ENCODE assay signal across 28 mouse cellular contexts in the genomic region with DNA sequence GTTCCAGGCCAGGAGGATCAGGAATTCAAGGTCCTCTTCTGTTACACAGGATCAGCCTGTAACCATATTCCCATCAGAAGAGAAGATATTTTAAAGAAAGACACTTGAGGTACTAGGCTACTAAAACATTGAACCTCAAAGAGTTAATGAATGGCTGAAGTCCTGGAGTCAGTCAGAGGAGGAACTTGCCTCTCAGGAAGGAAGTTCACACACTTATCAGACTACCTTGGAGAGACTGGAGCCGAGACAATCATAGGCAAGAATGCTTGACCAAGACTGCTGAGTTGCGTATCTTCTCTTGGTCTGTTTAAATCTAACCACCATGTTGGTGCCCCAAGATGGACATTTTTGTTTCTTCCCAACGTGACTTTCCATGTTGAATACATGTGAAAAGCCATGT. TPM values are rescaled to one million over a fixed set of nuclear protein-coding genes. Genes with fewer than 3 reads are reported as not detected.
DNase-seq lines count a peak whose midpoint lies in the region; ATAC-seq and TF ChIP-seq lines count a peak whose summit lies in the region.
"Had no signal": no experiment of that assay in that cellular context is flagged by ENCODE, and none has a peak within 500 bp of the region (broad histone marks: within the 10 kb centered on the region; RNA-seq: fewer than 3 reads in every experiment).

No protein-coding gene starts in this region.

- no peak overlapping the region for H3K4me2 ChIP-seq in embryonic facial prominence, embryonic 13.5 days
- no peak overlapping the region for H3K4me2 ChIP-seq in heart, embryonic 15.5 days
- no peak overlapping the region for H3K4me2 ChIP-seq in liver, embryonic 11.5 days
- H3K4me2 ChIP-seq: embryonic facial prominence, embryonic 12.5 days; embryonic facial prominence, embryonic 15.5 days; forebrain, embryonic 12.5 days had no signal

- TF ChIP-seq EP300 in MEL (IDR thresholded peaks at IDR 0.05; ENCODE audit: low read depth in 1 of 2, low read length in 2 of 2): peak; percentile 47 to 64; a peak in 3 of 4 replicates

- H3K27me3 ChIP-seq in embryonic facial prominence, embryonic 13.5 days: no peaks in the 10 kb centered on the region
- H3K27me3 ChIP-seq in embryonic facial prominence, embryonic 10.5 days (replicated peaks; ENCODE audit: low read depth, poor library complexity, severe bottlenecking): no peaks in the 10 kb centered on the region
- H3K27me3 ChIP-seq in heart, embryonic 15.5 days: no peaks in the 10 kb centered on the region
- H3K27me3 ChIP-seq in liver, adult 2 months (ENCODE audit: control insufficient read depth, insufficient read depth, low read length): no peaks in the 10 kb centered on the region
- no peaks in the 10 kb centered on the region for H3K27me3 ChIP-seq in liver, embryonic 11.5 days (replicated peaks; ENCODE audit: control insufficient read depth, insufficient read depth, low read length)
- H3K27me3 ChIP-seq in MEL (ENCODE audit: control insufficient read depth in 1 of 2, insufficient read depth in 2 of 2, low read length in 2 of 2): no peaks in the 10 kb centered on the region
- H3K27me3 ChIP-seq: CH12.LX; embryonic facial prominence, embryonic 12.5 days; embryonic facial prominence, embryonic 15.5 days; forebrain, embryonic 12.5 days had no signal

- ATAC-seq in embryonic facial prominence, embryonic 13.5 days (ENCODE audit: insufficient number of reproducible peaks, insufficient read depth, low FRiP score, low TSS enrichment, low read depth): no peak
- ATAC-seq in heart, embryonic 15.5 days (replicated peaks; ENCODE audit: insufficient number of reproducible peaks, insufficient read depth, low FRiP score, low read depth): no peak
- ATAC-seq in liver, embryonic 11.5 days (replicated peaks; ENCODE audit: low FRiP score): no peak
- ATAC-seq: CD4-positive, CD25-positive, alpha-beta regulatory T cell, adult 4 months; forebrain, embryonic 14.5 days; forebrain, embryonic 16.5 days had no signal

- no peak for TF ChIP-seq CTCF in liver, adult 2 months (IDR thresholded peaks at IDR 0.05; ENCODE audit: low read depth, low read length)
- no peak for TF ChIP-seq CTCF in MEL (IDR thresholded peaks at IDR 0.05 in 2 of 3, conservative IDR thresholded peaks at IDR 0.05 in 1 of 3; ENCODE audit: control insufficient read depth in 1 of 3, insufficient read depth in 1 of 3, low read depth in 2 of 3, low read length in 3 of 3, poor library complexity in 1 of 3, severe bottlenecking in 1 of 3)

- H3K9me3 ChIP-seq in embryonic facial prominence, embryonic 13.5 days: no peaks in the 10 kb centered on the region
- no peaks in the 10 kb centered on the region for H3K9me3 ChIP-seq in embryonic facial prominence, embryonic 10.5 days
- H3K9me3 ChIP-seq in heart, embryonic 15.5 days (replicated peaks): no peaks in the 10 kb centered on the region
- no peaks in the 10 kb centered on the region for H3K9me3 ChIP-seq in liver, embryonic 11.5 days (ENCODE audit: control insufficient read depth, low read length)
- no peaks in the 10 kb centered on the region for H3K9me3 ChIP-seq in MEL (replicated peaks; ENCODE audit: insufficient read depth, low read length)
- H3K9me3 ChIP-seq: embryonic facial prominence, embryonic 12.5 days; embryonic facial prominence, embryonic 15.5 days; forebrain, embryonic 10.5 days; forebrain, embryonic 12.5 days; G1E had no signal

- H3K4me3 ChIP-seq in embryonic facial prominence, embryonic 13.5 days: no peak overlapping the region
- H3K4me3 ChIP-seq in embryonic facial prominence, embryonic 10.5 days: no peak overlapping the region
- no peak overlapping the region for H3K4me3 ChIP-seq in heart, embryonic 15.5 days
- H3K4me3 ChIP-seq in liver, adult 2 months (ENCODE audit: insufficient read depth, low read depth, low read length): no peak overlapping the region
- H3K4me3 ChIP-seq in liver, embryonic 11.5 days (ENCODE audit: low read depth, low read length): no peak overlapping the region
- no peak overlapping the region for H3K4me3 ChIP-seq in MEL (ENCODE audit: control insufficient read depth in 1 of 2, insufficient read depth in 1 of 2, low read depth in 2 of 2, low read length in 2 of 2)
- H3K4me3 ChIP-seq: embryonic facial prominence, embryonic 12.5 days; embryonic facial prominence, embryonic 15.5 days; erythroblast, embryonic 14.5 days; forebrain, embryonic 10.5 days; forebrain, embryonic 12.5 days had no signal

- no peak for TF ChIP-seq POLR2A in liver, adult 2 months (IDR thresholded peaks at IDR 0.05; ENCODE audit: extremely low read depth, insufficient read depth, low read length)
- no peak for TF ChIP-seq POLR2A in MEL (IDR thresholded peaks at IDR 0.05; ENCODE audit: control insufficient read depth in 1 of 2, insufficient read depth in 1 of 2, low read depth in 1 of 2, low read length in 2 of 2, poor library complexity in 1 of 2)

- H3K4me1 ChIP-seq in embryonic facial prominence, embryonic 13.5 days: peaks cover 11% of the 10 kb centered on the region
- H3K4me1 ChIP-seq in embryonic facial prominence, embryonic 10.5 days: peaks cover 13% of the 10 kb centered on the region; the same call in 1 of the 2 replicates
- peaks cover 12% of the 10 kb centered on the region for H3K4me1 ChIP-seq in heart, embryonic 15.5 days (replicated peaks)
- H3K4me1 ChIP-seq in liver, adult 2 months (ENCODE audit: control insufficient read depth, insufficient read depth, low read length): peaks cover 30% of the 10 kb centered on the region
- peaks cover 21% of the 10 kb centered on the region for H3K4me1 ChIP-seq in liver, embryonic 11.5 days (replicated peaks; ENCODE audit: control insufficient read depth, insufficient read depth, low read length)
- H3K4me1 ChIP-seq in MEL (ENCODE audit: control insufficient read depth in 1 of 2, insufficient read depth in 2 of 2, low read length in 2 of 2): peaks cover 16 to 24% of the 10 kb centered on the region in 2 experiments
- H3K4me1 ChIP-seq: embryonic facial prominence, embryonic 12.5 days; forebrain, embryonic 12.5 days had no signal

- TF ChIP-seq RAD21 in MEL (IDR thresholded peaks at IDR 0.05; ENCODE audit: low read depth, low read length): no peak

- WGBS in embryonic facial prominence, embryonic 13.5 days: 80% methylated on average over 3 of the region's 3 CpGs
- WGBS in embryonic facial prominence, embryonic 10.5 days: 87% methylated on average over 3 of the region's 3 CpGs
- 58% methylated on average over 3 of the region's 3 CpGs for WGBS in heart, embryonic 15.5 days
- WGBS in liver, adult 2 months: 82% methylated on average over 3 of the region's 3 CpGs
- WGBS in liver, embryonic 11.5 days: 45% methylated on average over 3 of the region's 3 CpGs

- intact Hi-C loops in heart, postnatal 36 days (cut with DNase I): no loop called here

- no peak overlapping the region for H3K9ac ChIP-seq in embryonic facial prominence, embryonic 13.5 days
- no peak overlapping the region for H3K9ac ChIP-seq in heart, embryonic 15.5 days
- H3K9ac ChIP-seq in liver, adult 2 months (ENCODE audit: low read depth, low read length): no peak overlapping the region
- no peak overlapping the region for H3K9ac ChIP-seq in liver, embryonic 11.5 days (ENCODE audit: low read depth, low read length)
- no peak overlapping the region for H3K9ac ChIP-seq in MEL (ENCODE audit: control insufficient read depth, low read depth, low read length, poor library complexity, severe bottlenecking)
- H3K9ac ChIP-seq: embryonic facial prominence, embryonic 12.5 days; embryonic facial prominence, embryonic 15.5 days; forebrain, embryonic 12.5 days had no signal

- H3K79me2 ChIP-seq in liver, adult 2 months (ENCODE audit: control insufficient read depth, insufficient read depth, low read length): no peaks in the 10 kb centered on the region
- H3K79me2 ChIP-seq in MEL (ENCODE audit: control insufficient read depth, insufficient read depth, low read length, poor library complexity): no peaks in the 10 kb centered on the region

- H3K36me3 ChIP-seq in embryonic facial prominence, embryonic 13.5 days: no peaks in the 10 kb centered on the region
- H3K36me3 ChIP-seq in embryonic facial prominence, embryonic 10.5 days (replicated peaks): no peaks in the 10 kb centered on the region
- H3K36me3 ChIP-seq in heart, embryonic 15.5 days: no peaks in the 10 kb centered on the region
- H3K36me3 ChIP-seq in liver, adult 2 months (ENCODE audit: control insufficient read depth, insufficient read depth, low read length): no peaks in the 10 kb centered on the region
- H3K36me3 ChIP-seq in liver, embryonic 11.5 days (ENCODE audit: control insufficient read depth, insufficient read depth, low read length): no peaks in the 10 kb centered on the region
- peaks cover 0 to 34% of the 10 kb centered on the region in 2 experiments; a peak in 2 of 4 replicates for H3K36me3 ChIP-seq in MEL (ENCODE audit: control insufficient read depth in 1 of 2, insufficient read depth in 2 of 2, low read length in 2 of 2)
- H3K36me3 ChIP-seq: embryonic facial prominence, embryonic 12.5 days; embryonic facial prominence, embryonic 15.5 days; forebrain, embryonic 10.5 days; forebrain, embryonic 12.5 days; G1E had no signal

- H3K27ac ChIP-seq in embryonic facial prominence, embryonic 13.5 days: 0 out of 2 replicates have a peak overlapping the region, but pooled peaks have one; percentile 52
- no peak overlapping the region for H3K27ac ChIP-seq in embryonic facial prominence, embryonic 10.5 days (replicated peaks)
- H3K27ac ChIP-seq in heart, embryonic 15.5 days: 0 out of 2 replicates have a peak overlapping the region, but pooled peaks have one; percentile 50
- peak overlapping the region; percentile 89 for H3K27ac ChIP-seq in liver, adult 2 months (replicated peaks; ENCODE audit: insufficient read depth, low read depth, low read length)
- no peak overlapping the region for H3K27ac ChIP-seq in liver, embryonic 11.5 days (ENCODE audit: low read depth, low read length)
- peak overlapping the region; percentile 11; the same call in 1 of the 2 replicates for H3K27ac ChIP-seq in MEL (ENCODE audit: control insufficient read depth, low read depth, low read length)
- H3K27ac ChIP-seq: embryonic facial prominence, embryonic 12.5 days; forebrain, embryonic 10.5 days; forebrain, embryonic 12.5 days had no signal

- no peak for DNase-seq in embryonic facial prominence, embryonic 10.5 days (ENCODE audit: low spot score)
- DNase-seq in heart, postnatal 36 days: no peak
- no peak for DNase-seq in liver, adult 2 months (ENCODE audit: extremely low read depth, low read depth, low spot score)
- no peak for DNase-seq in liver, embryonic 11.5 days (ENCODE audit: low spot score)
- DNase-seq in MEL (ENCODE audit: low read depth, low spot score): peak; percentile 51
- DNase-seq: adrenal gland, adult 2 months; adrenal gland, postnatal 10 days; adrenal gland, postnatal 25 days; B cell, adult 2 months; cerebellum, adult 11 months; cerebellum, adult 18-20 months; cerebellum, adult 8-10 months; cerebellum, adult 9-11 months; cerebellum, postnatal 14 days; cerebellum, postnatal 36 days; embryo, embryonic 11 days had no signal

RNA-seq across cellular contexts. Expression of gene Ctsl, which starts 29.2 kb away (rescaled TPM):
- 174 and 193 TPM in 2 replicates for polyA plus RNA-seq in embryonic facial prominence, embryonic 13.5 days (2015; fragmentation: Nextera tagmentation; extraction: Ambion mirVana)
- polyA plus RNA-seq in embryonic facial prominence, embryonic 10.5 days (2016; fragmentation: Nextera tagmentation; extraction: Ambion mirVana): 121 and 132 TPM in 2 replicates
- 246 and 363 TPM in 2 replicates for polyA plus RNA-seq in heart, embryonic 15.5 days (2015; fragmentation: Nextera tagmentation; extraction: Ambion mirVana)
- 100 to 1,000 TPM; 280 to 282 TPM for total RNA-seq in heart, postnatal 36 days (2021)
- 624 and 654 TPM in 2 replicates for total RNA-seq in liver, adult 2 months (2014; rRNA removed)
- polyA plus RNA-seq in liver, adult 2 months (2012; rRNA removed): 252 and 300 TPM in 2 replicates
- polyA plus RNA-seq in liver, embryonic 11.5 days (2014; fragmentation: Nextera tagmentation; extraction: Ambion mirVana): 160 and 164 TPM in 2 replicates
- 20.1 and 22.5 TPM in 2 replicates for total RNA-seq in MEL (2012; rRNA removed)
- polyA plus RNA-seq in MEL (2012; ENCODE audit: insufficient read depth in 1 of 2, insufficient read length in 2 of 2, low read depth in 1 of 2, low replicate concordance in 2 of 2, missing spikeins in 1 of 2): 10 to 100 TPM in 1 of 2 experiments, not detected in 1; 39.2 TPM

RNA-seq across cellular contexts. Expression of gene Cdk20, which starts 32.2 kb away (rescaled TPM):
- 15.8 and 16.6 TPM in 2 replicates for polyA plus RNA-seq in embryonic facial prominence, embryonic 13.5 days (2015; fragmentation: Nextera tagmentation; extraction: Ambion mirVana)
- 10.2 and 11.7 TPM in 2 replicates for polyA plus RNA-seq in embryonic facial prominence, embryonic 10.5 days (2016; fragmentation: Nextera tagmentation; extraction: Ambion mirVana)
- 6.0 and 10.5 TPM in 2 replicates for polyA plus RNA-seq in heart, embryonic 15.5 days (2015; fragmentation: Nextera tagmentation; extraction: Ambion mirVana)
- 1 to 10 TPM; 2.2 to 2.7 TPM for total RNA-seq in heart, postnatal 36 days (2021)
- total RNA-seq in liver, adult 2 months (2014; rRNA removed): 4.0 and 5.6 TPM in 2 replicates
- polyA plus RNA-seq in liver, adult 2 months (2012; rRNA removed): 11.8 and 15.7 TPM in 2 replicates
- polyA plus RNA-seq in liver, embryonic 11.5 days (2014; fragmentation: Nextera tagmentation; extraction: Ambion mirVana): 6.4 and 7.9 TPM in 2 replicates
- total RNA-seq in MEL (2012; rRNA removed): 3.4 and 3.6 TPM in 2 replicates
- 1 to 10 TPM in 1 of 2 experiments, not detected in 1; 9.3 TPM for polyA plus RNA-seq in MEL (2012; ENCODE audit: insufficient read depth in 1 of 2, insufficient read length in 2 of 2, low read depth in 1 of 2, low replicate concordance in 2 of 2, missing spikeins in 1 of 2)

Comparison
In these comparisons a context has a peak if more than half of its experiments do, and no peak if none do; other contexts are left out.
1. H3K27ac ChIP-seq: peak in embryonic facial prominence, embryonic 13.5 days (single experiment), heart, embryonic 15.5 days (single experiment), liver, adult 2 months (single experiment) and MEL (single experiment); none in embryonic facial prominence, embryonic 10.5 days (single experiment) and liver, embryonic 11.5 days (single experiment).